Mouse (Mus musculus): ENCODE results near the gene Dlx5. TPM values are rescaled to one million over a fixed set of nuclear protein-coding genes. Genes with fewer than 3 reads are reported as not detected.

Dlx5 gene
- polyA plus RNA-seq, 1 experiment: not detected

DNA sequence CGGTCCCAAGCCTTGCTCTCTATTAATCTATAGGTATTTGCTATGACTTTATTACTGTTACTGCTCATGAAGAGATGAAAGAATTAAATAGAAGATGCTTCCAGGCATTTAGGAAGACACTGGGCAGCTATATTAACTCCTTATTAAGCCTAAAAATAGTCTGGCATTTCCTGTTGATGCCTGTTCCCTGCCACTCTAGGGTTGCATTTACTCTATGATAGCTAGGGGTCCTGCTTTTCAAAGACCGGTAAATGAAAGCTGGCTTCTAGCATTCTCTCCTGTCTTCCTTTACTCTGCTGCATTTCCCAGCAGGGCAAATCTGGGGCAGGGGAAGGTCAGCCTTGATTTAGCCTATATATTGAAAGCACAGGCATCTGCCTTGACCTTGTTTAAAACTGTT lies 24.1 kb downstream of the Dlx5 start:
- no peaks in the 10 kb centered on the region for H3K4me1 ChIP-seq (ENCODE audit: control insufficient read depth)
- no peak overlapping the region for H3K4me3 ChIP-seq (replicated peaks)
- H3K9me3 ChIP-seq (ENCODE audit: control insufficient read depth, low read length): no peaks in the 10 kb centered on the region
- H3K27me3 ChIP-seq (ENCODE audit: control insufficient read depth): peaks cover 98% of the 10 kb centered on the region
- no peaks in the 10 kb centered on the region for H3K36me3 ChIP-seq (ENCODE audit: control insufficient read depth)
- no peak for TF ChIP-seq GATA1 (IDR thresholded peaks at IDR 0.05; ENCODE audit: low read length)
- no peak for TF ChIP-seq TAL1 (IDR thresholded peaks at IDR 0.05; ENCODE audit: low read length)

DNA sequence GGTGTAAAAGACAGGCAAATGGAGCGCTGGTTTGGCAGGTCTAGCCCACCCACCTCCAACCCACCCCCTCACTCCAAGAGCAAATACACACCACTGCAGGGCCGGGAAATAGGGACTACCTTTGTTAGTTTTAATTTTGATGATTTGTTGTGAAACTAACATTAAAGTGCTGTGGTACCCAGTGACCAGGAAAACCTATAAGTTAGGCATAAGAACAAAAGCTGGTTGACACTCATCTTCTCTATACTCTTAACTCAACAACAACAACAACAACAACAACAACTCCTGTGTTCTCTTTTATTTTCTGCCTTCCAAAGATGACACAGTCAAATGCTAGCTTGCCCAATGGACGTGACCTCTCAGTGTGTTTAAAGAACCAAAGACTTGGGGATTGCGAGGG lies 25.0 kb downstream of the Dlx5 start:
- H3K4me1 ChIP-seq (ENCODE audit: control insufficient read depth): no peaks in the 10 kb centered on the region
- peaks cover 98% of the 10 kb centered on the region for H3K27me3 ChIP-seq (ENCODE audit: control insufficient read depth)
- no peaks in the 10 kb centered on the region for H3K9me3 ChIP-seq (ENCODE audit: control insufficient read depth, low read length)
- H3K36me3 ChIP-seq (ENCODE audit: control insufficient read depth): no peaks in the 10 kb centered on the region
- H3K4me3 ChIP-seq (replicated peaks): no peak overlapping the region
- TF ChIP-seq GATA1 (IDR thresholded peaks at IDR 0.05; ENCODE audit: low read length): no peak
- TF ChIP-seq TAL1 (IDR thresholded peaks at IDR 0.05; ENCODE audit: low read length): no peak

- Histone ChIP-seq H3K36me3 (ENCODE audit: control insufficient read depth) (no peaks in the 10 kb centered on the region), H3K4me1 (ENCODE audit: control insufficient read depth) (no peaks in the 10 kb centered on the region), H3K27me3 (ENCODE audit: control insufficient read depth) (peaks cover 98% of the 10 kb centered on the region), H3K9me3 (ENCODE audit: control insufficient read depth, low read length) (no peaks in the 10 kb centered on the region), H3K4me3 (replicated peaks) (no peak overlapping the region)
- TF ChIP-seq GATA1 (IDR thresholded peaks at IDR 0.05; ENCODE audit: low read length): no peak
- TF ChIP-seq TAL1 (IDR thresholded peaks at IDR 0.05; ENCODE audit: low read length): no peak
Measured at GRCm38 (mm10) chr6:6856316-6856715, 25.6 kb downstream of the Dlx5 start.

DNA sequence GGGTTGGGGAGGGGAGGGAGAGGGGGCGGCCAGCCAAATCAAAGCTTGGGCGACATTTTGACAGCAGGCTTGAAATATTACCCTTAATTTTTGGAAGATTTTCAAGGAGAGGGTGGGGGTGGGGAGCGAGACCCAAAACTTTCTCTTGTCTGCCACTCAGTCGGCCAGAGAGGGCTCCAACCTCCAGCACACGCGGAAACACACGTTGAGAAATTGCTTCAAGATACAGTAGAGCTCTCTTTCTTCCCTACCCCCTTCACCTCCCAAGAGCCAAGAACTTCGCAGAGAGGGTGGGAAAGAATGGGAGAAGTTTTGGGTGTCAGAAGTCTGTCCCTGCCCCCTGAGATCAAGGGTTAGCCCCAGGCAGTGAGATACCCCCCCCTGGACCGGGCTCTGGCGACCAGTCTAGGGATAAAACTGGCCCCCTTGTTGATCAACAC lies 26.1 kb downstream of the Dlx5 start:
- H3K4me3 ChIP-seq (replicated peaks): no peak overlapping the region
- no peaks in the 10 kb centered on the region for H3K36me3 ChIP-seq (ENCODE audit: control insufficient read depth)
- H3K27me3 ChIP-seq (ENCODE audit: control insufficient read depth): peaks cover 98% of the 10 kb centered on the region
- no peaks in the 10 kb centered on the region for H3K4me1 ChIP-seq (ENCODE audit: control insufficient read depth)
- no peak for TF ChIP-seq TAL1 (IDR thresholded peaks at IDR 0.05; ENCODE audit: low read length)
- TF ChIP-seq GATA1 (IDR thresholded peaks at IDR 0.05; ENCODE audit: low read length): no peak
- no peaks in the 10 kb centered on the region for H3K9me3 ChIP-seq (ENCODE audit: control insufficient read depth, low read length)

GRCm38 (mm10) chr6:6854902-6855745 lies 26.8 kb downstream of the Dlx5 start:
- Histone ChIP-seq H3K36me3 (ENCODE audit: control insufficient read depth) (no peaks in the 10 kb centered on the region), H3K4me1 (ENCODE audit: control insufficient read depth) (no peaks in the 10 kb centered on the region), H3K4me3 (replicated peaks) (no peak overlapping the region), H3K9me3 (ENCODE audit: control insufficient read depth, low read length) (no peaks in the 10 kb centered on the region), H3K27me3 (ENCODE audit: control insufficient read depth) (peaks cover 98% of the 10 kb centered on the region)
- TF ChIP-seq TAL1 (IDR thresholded peaks at IDR 0.05; ENCODE audit: low read length) (no peak), GATA1 (IDR thresholded peaks at IDR 0.05; ENCODE audit: low read length) (no peak)

- no peaks in the 10 kb centered on the region for H3K36me3 ChIP-seq (ENCODE audit: control insufficient read depth)
- TF ChIP-seq TAL1 (IDR thresholded peaks at IDR 0.05; ENCODE audit: low read length): no peak
- no peak for TF ChIP-seq GATA1 (IDR thresholded peaks at IDR 0.05; ENCODE audit: low read length)
- no peak overlapping the region for H3K4me3 ChIP-seq (replicated peaks)
- no peaks in the 10 kb centered on the region for H3K9me3 ChIP-seq (ENCODE audit: control insufficient read depth, low read length)
- no peaks in the 10 kb centered on the region for H3K4me1 ChIP-seq (ENCODE audit: control insufficient read depth)
- peaks cover 97% of the 10 kb centered on the region for H3K27me3 ChIP-seq (ENCODE audit: control insufficient read depth)
Measured at GRCm38 (mm10) chr6:6854176-6854575, 27.7 kb downstream of the Dlx5 start.

- Histone ChIP-seq H3K27me3 (ENCODE audit: control insufficient read depth) (peaks cover 97% of the 10 kb centered on the region), H3K9me3 (ENCODE audit: control insufficient read depth, low read length) (no peaks in the 10 kb centered on the region), H3K4me1 (ENCODE audit: control insufficient read depth) (no peaks in the 10 kb centered on the region), H3K36me3 (ENCODE audit: control insufficient read depth) (no peaks in the 10 kb centered on the region), H3K4me3 (replicated peaks) (no peak overlapping the region)
- no peak for TF ChIP-seq TAL1 (IDR thresholded peaks at IDR 0.05; ENCODE audit: low read length)
- TF ChIP-seq GATA1 (IDR thresholded peaks at IDR 0.05; ENCODE audit: low read length): no peak
Measured at GRCm38 (mm10) chr6:6852944-6853343, 28.9 kb downstream of the Dlx5 start.

DNA sequence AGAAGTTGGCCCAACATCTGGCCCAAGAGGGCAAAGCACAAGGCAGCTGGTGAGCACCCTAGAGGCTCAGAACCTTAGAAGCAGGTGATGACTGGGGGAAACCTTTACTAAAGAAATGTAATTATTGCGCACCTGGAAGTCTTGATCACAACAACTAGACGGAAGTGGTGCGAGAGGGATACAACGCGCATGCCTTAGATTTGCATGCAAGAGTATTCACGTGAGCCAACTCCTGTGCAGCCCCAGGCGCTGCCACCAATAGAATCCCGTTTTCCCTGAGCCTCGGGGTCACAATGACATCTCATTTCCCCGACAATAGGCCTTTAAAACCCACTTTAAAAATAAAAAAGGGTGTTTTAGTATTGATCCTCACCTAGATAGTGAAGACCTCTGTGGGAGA lies 30.7 kb downstream of the Dlx5 start:
- Histone ChIP-seq H3K4me3 (replicated peaks) (no peak overlapping the region), H3K36me3 (ENCODE audit: control insufficient read depth) (no peaks in the 10 kb centered on the region), H3K9me3 (ENCODE audit: control insufficient read depth, low read length) (no peaks in the 10 kb centered on the region), H3K27me3 (ENCODE audit: control insufficient read depth) (peaks cover 89% of the 10 kb centered on the region), H3K4me1 (ENCODE audit: control insufficient read depth) (no peaks in the 10 kb centered on the region)
- no peak for TF ChIP-seq GATA1 (IDR thresholded peaks at IDR 0.05; ENCODE audit: low read length)
- no peak for TF ChIP-seq TAL1 (IDR thresholded peaks at IDR 0.05; ENCODE audit: low read length)

GRCm38 (mm10) chr6:6850324-6851060 lies 31.4 kb downstream of the Dlx5 start:
- TF ChIP-seq TAL1 (IDR thresholded peaks at IDR 0.05; ENCODE audit: low read length) (no peak), GATA1 (IDR thresholded peaks at IDR 0.05; ENCODE audit: low read length) (no peak)
- no peak overlapping the region for H3K4me3 ChIP-seq (replicated peaks)
- H3K9me3 ChIP-seq (ENCODE audit: control insufficient read depth, low read length): no peaks in the 10 kb centered on the region
- H3K36me3 ChIP-seq (ENCODE audit: control insufficient read depth): no peaks in the 10 kb centered on the region
- H3K27me3 ChIP-seq (ENCODE audit: control insufficient read depth): peaks cover 83% of the 10 kb centered on the region
- no peaks in the 10 kb centered on the region for H3K4me1 ChIP-seq (ENCODE audit: control insufficient read depth)

Data from erythroblast, embryonic 14.5 days (primary cell).